Mouse (Mus musculus): ENCODE data around the gene Fam118a.
"Not testable (repeated sequence)": the region's sequence is repeated elsewhere in the genome, so short reads cannot be mapped to it uniquely, and the experiment has no call there.

The Fam118a gene

GRCm38 (mm10) chr15:85012662-85013054 lies 16.1 kb upstream of the Fam118a start:
- DNase-seq (ENCODE audit: low spot score in 2 of 2), result no peak

- peak in 1 of 2 experiments; percentile 38 for DNase-seq (ENCODE audit: low spot score in 2 of 2)
Measured at GRCm38 (mm10) chr15:85015771-85016170, 13.0 kb upstream of the Fam118a start.

GRCm38 (mm10) chr15:85016951-85017664 lies 11.6 kb upstream of the Fam118a start, which contains the start of gene Upk3a:
TSS of gene Upk3a (plus strand) at chr15:85017141.
- DNase-seq (ENCODE audit: low spot score in 2 of 2), result no peak

GRCm38 (mm10) chr15:85022211-85022610 lies 6.5 kb upstream of the Fam118a start:
- DNase-seq (ENCODE audit: low spot score in 2 of 2), result no peak

GRCm38 (mm10) chr15:85026197-85026596 lies 2.6 kb upstream of the Fam118a start:
- no peak for DNase-seq (ENCODE audit: low spot score in 2 of 2)

- DNase-seq (ENCODE audit: low spot score in 2 of 2), result no peak
Measured at GRCm38 (mm10) chr15:85027740-85028139, 1.0 kb upstream of the Fam118a start.

GRCm38 (mm10) chr15:85030643-85031042 lies 1.9 kb downstream of the Fam118a start:
- DNase-seq (ENCODE audit: low spot score in 2 of 2), result not testable (repeated sequence)

GRCm38 (mm10) chr15:85031866-85032265 lies 3.1 kb downstream of the Fam118a start:
- DNase-seq (ENCODE audit: low spot score in 2 of 2), result no peak

- DNase-seq (ENCODE audit: low spot score in 2 of 2), result not testable (repeated sequence)
Measured at GRCm38 (mm10) chr15:85033916-85034315, 5.2 kb downstream of the Fam118a start.

- peak; percentile 95 to 99 for DNase-seq (ENCODE audit: low spot score in 2 of 2)
Measured at GRCm38 (mm10) chr15:85036566-85037342, 8.0 kb downstream of the Fam118a start.

GRCm38 (mm10) chr15:85037343-85037690 lies 8.6 kb downstream of the Fam118a start:
- no peak for DNase-seq (ENCODE audit: low spot score in 2 of 2)

GRCm38 (mm10) chr15:85041546-85042225 lies 12.9 kb downstream of the Fam118a start:
- no peak for DNase-seq (ENCODE audit: low spot score in 2 of 2)

- peak; percentile 62 to 64 for DNase-seq (ENCODE audit: low spot score in 2 of 2)
Measured at GRCm38 (mm10) chr15:85042361-85042954, 13.7 kb downstream of the Fam118a start.

- no peak for DNase-seq (ENCODE audit: low spot score in 2 of 2)
Measured at GRCm38 (mm10) chr15:85043116-85043515, 14.4 kb downstream of the Fam118a start.

- DNase-seq (ENCODE audit: low spot score in 2 of 2), result no peak
Measured at GRCm38 (mm10) chr15:85043761-85044160, 15.0 kb downstream of the Fam118a start.

GRCm38 (mm10) chr15:85046230-85046950 lies 17.6 kb downstream of the Fam118a start:
- no peak for DNase-seq (ENCODE audit: low spot score in 2 of 2)

- DNase-seq (ENCODE audit: low spot score in 2 of 2), result no peak
Measured at GRCm38 (mm10) chr15:85047865-85048264, 19.1 kb downstream of the Fam118a start.

GRCm38 (mm10) chr15:85049758-85050157 lies 21.0 kb downstream of the Fam118a start:
- no peak for DNase-seq (ENCODE audit: low spot score in 2 of 2)

GRCm38 (mm10) chr15:85054098-85054497 lies 25.4 kb downstream of the Fam118a start:
- DNase-seq (ENCODE audit: low spot score in 2 of 2), result no peak

- no peak for DNase-seq (ENCODE audit: low spot score in 2 of 2)
Measured at GRCm38 (mm10) chr15:85055186-85055585, 26.4 kb downstream of the Fam118a start.

GRCm38 (mm10) chr15:85063421-85063820 lies 34.7 kb downstream of the Fam118a start:
- no peak for DNase-seq (ENCODE audit: low spot score in 2 of 2)

Data from frontal cortex, postnatal 14 days (tissue).